Mouse (Mus musculus) kidney, adult 2 months (tissue): ENCODE measurements at regions not wholly inside any gene's neighbourhood (a gene's known extent, or its start where the extent isn't known, plus 50 kb on each side); places are given as distances from the start of the nearest gene placed in this dataset.
"Not testable (repeated sequence)": the region's sequence is repeated elsewhere in the genome, so short reads cannot be mapped to it uniquely, and the experiment has no call there.

Experiments
- DNase-seq: peaks from one replicate; pipeline ENCODE4 v3.0.0; 2021
- H3K27ac ChIP-seq: fragments of 200-500 bp; 2 replicates; pipeline ENCODE4 v1.5.1; 2012; ENCODE audit warnings: low read depth, low read length, control low read depth, inconsistent platforms; ENCODE audit not compliant: insufficient read depth
- H3K27me3 ChIP-seq: fragments of 200-500 bp; replicated peaks from 2 replicates; pipeline ENCODE4 v1.6.1; 2012; ENCODE audit warnings: mild to moderate bottlenecking, moderate library complexity, low read length, inconsistent platforms; ENCODE audit not compliant: control insufficient read depth, insufficient read depth
- H3K36me3 ChIP-seq: fragments of 200-500 bp; 2 replicates; pipeline ENCODE4 v1.6.1; 2012; ENCODE audit warnings: mild to moderate bottlenecking, moderate library complexity, low read length, inconsistent platforms; ENCODE audit not compliant: control insufficient read depth, insufficient read depth
- H3K4me1 ChIP-seq: fragments of 200-500 bp; 2 replicates; pipeline ENCODE4 v1.6.1; 2011; ENCODE audit warnings: low read length; ENCODE audit not compliant: control insufficient read depth, insufficient read depth
- H3K4me3 ChIP-seq: fragments of 200-500 bp; 2 replicates; pipeline ENCODE4 v1.5.1; 2011; ENCODE audit warnings: mild to moderate bottlenecking, low read depth, low read length, control low read depth; ENCODE audit not compliant: insufficient read depth
- CTCF ChIP-seq: fragments of 200-500 bp; conservative IDR thresholded peaks from 2 replicates; pipeline ENCODE4 v1.5.1; 2011; ENCODE audit warnings: low read depth, mild to moderate bottlenecking, control low read depth, low read length, moderate library complexity, mixed read lengths; ENCODE audit not compliant: insufficient read depth, insufficient read length
- POLR2A ChIP-seq: fragments of 200-500 bp; IDR thresholded peaks from one replicate; pipeline ENCODE4 v1.6.1; 2011; ENCODE audit warnings: low read depth, low read length, control low read depth
- WGBS: fragments of 180-500 bp; shearing (Covaris S2); methylation state at CpG from one replicate; pipeline ENCODE4 v1.1.7; 2018; 5-methylcytosine and 5-hydroxymethylcytosine counted together

DNA sequence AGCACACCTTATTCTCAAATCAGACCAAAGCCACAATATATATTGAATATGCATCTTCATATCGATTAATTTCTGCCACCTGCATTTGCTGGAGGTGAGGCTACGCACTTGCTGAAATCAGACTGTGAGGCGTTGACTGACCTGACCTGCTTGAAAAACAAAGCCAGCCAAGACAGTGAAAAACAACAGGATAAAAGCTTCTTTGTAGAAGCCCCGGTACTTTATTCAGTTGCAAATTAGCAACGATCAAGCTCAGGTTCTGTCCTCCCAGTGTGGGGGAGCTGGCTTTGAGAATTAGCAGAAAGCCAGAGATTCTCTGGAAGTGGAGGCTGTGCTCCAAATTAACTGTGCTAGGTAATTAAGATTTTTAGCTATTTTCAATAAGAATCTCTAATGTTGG, 100.6 kb downstream of the Vmn2r79 start:
- no peaks in the 10 kb centered on the region for H3K27me3 ChIP-seq
- H3K4me1 ChIP-seq = no peaks in the 10 kb centered on the region
- H3K36me3 ChIP-seq = no peaks in the 10 kb centered on the region
- no peak for DNase-seq
- TF ChIP-seq POLR2A = no peak
- TF ChIP-seq CTCF = no peak
- 73% methylated on average over 5 of the region's 5 CpGs for WGBS
- H3K4me3 ChIP-seq = no peak overlapping the region
- no peak overlapping the region for H3K27ac ChIP-seq

DNA sequence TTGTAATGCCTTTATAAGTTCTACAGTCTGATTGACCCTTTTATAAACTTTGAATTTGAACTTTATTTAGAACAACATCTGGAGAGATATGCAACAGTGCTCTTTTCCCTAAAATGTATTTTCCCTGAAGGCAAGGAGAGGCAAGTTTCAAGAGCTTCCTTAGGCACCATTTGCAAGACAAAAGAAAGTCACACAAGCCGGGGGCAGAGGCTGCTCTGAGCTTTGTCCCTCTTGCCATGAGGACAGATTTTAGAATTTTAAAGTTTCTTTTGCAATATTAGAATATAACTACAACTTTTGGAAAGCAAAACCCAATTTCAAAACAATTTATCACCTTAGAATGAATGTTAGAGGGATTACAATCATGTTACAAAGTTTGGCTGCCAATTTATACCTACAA, 103.7 kb downstream of the Vmn2r79 start:
- not testable (repeated sequence) for H3K27ac ChIP-seq, H3K27me3 ChIP-seq, H3K36me3 ChIP-seq, H3K4me1 ChIP-seq, H3K4me3 ChIP-seq, DNase-seq
- 39% methylated on average over 1 of the region's 1 CpGs for WGBS

DNA sequence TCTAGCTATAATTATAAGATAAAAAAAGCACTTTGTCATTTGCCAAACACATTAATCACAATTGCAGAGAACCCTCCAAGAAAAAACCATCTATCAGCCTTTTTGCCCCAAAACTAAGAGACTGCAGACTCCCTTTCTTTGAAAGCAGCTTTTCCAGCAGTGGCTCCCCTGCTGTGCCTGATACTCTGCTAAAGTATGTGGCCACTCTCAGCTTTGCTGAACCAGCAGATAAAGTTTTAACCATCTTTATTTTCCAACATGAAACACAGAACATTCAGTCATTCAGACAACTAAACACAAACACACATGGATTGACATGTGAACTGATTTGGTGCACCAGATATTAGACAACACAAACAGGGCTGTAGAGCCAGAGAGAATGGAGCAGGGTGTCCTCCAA, 104.5 kb downstream of the Vmn2r79 start:
- H3K36me3 ChIP-seq, H3K27me3 ChIP-seq, H3K4me1 ChIP-seq, H3K27ac ChIP-seq, DNase-seq, H3K4me3 ChIP-seq: not testable (repeated sequence)

DNA sequence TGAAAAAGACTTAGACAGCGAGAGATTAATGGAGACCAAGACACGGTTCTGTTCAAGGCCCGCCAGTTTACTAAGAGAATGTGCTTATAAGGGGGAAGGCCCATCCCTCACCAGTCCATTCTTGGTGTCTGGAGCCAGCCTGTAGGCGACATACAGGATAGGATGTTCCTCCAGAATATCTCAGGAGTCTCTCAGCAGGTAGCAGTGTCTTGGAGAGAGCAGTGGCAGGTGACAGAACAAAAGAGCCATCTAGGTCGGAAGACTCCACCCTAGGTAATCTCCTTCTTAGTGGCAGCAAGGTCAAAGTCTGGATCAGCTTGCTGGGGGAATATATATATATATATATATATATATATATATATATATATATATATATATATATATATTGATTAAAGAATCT, 105.4 kb downstream of the Vmn2r79 start:
- H3K27me3 ChIP-seq, H3K27ac ChIP-seq, H3K4me3 ChIP-seq, DNase-seq, H3K4me1 ChIP-seq, H3K36me3 ChIP-seq: not testable (repeated sequence)
- WGBS = 81% methylated on average over 5 of the region's 5 CpGs

DNA sequence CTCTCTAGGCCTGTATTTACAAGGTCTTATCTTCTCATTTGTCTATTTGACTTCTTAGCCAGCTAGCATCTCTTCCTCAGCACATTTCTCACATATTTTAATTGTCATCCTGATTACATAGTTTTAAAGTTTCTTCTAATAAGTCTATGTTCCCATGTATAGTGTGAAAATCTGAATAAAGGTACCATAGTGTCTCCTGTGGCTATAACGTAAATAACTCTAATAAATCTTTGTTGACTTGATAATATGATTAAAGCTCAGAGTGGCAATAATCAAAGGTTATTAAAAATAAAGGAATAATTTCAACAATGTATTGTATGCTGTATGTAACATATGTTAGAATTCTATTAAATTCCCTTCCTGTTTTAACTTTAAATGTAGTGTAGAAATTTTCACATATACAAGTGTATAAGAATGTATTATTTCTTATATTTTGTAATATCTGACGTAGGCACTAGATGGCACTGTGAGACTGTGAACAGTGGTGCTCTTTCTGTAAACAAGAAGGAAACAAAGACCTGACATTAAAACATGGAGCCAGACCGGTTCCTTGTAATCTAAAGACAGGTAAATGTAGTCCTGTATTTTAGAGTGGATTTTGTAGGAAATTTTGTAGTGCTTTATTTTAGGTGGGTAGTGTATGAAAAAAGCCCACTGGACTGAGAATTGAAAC, 114.5 kb downstream of the Vmn2r79 start:
- H3K36me3 ChIP-seq = no peaks in the 10 kb centered on the region
- H3K27ac ChIP-seq = no peak overlapping the region
- no peaks in the 10 kb centered on the region for H3K27me3 ChIP-seq
- H3K4me1 ChIP-seq = no peaks in the 10 kb centered on the region
- H3K4me3 ChIP-seq = no peak overlapping the region
- TF ChIP-seq CTCF = no peak
- TF ChIP-seq POLR2A = no peak
- DNase-seq = peak; percentile 55
- 26% methylated on average over 3 of the region's 3 CpGs for WGBS

DNA sequence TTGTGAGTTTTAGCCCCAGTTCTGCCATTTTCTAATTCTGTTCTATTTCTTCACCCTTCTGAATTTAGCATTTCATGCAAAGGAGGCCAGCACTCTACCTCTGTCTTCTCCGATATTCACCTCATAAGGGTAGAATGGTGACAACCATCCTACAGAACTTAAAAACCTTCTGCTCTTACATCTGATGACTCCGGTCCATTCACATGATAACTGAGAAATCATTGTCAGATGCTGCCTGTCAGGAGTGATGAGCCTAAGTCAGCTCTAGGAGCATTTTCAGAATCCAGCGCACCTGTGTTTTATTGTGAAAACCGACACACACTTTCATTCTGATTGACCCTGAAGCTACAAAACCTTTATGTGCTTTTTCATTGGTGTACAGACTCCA, 115.1 kb downstream of the Vmn2r79 start:
- Histone ChIP-seq H3K4me3 (no peak overlapping the region), H3K27ac (no peak overlapping the region), H3K27me3 (no peaks in the 10 kb centered on the region), H3K36me3 (no peaks in the 10 kb centered on the region), H3K4me1 (no peaks in the 10 kb centered on the region)
- DNase-seq = no peak
- TF ChIP-seq CTCF = no peak
- TF ChIP-seq POLR2A = no peak
- 64% methylated on average over 4 of the region's 4 CpGs for WGBS

DNA sequence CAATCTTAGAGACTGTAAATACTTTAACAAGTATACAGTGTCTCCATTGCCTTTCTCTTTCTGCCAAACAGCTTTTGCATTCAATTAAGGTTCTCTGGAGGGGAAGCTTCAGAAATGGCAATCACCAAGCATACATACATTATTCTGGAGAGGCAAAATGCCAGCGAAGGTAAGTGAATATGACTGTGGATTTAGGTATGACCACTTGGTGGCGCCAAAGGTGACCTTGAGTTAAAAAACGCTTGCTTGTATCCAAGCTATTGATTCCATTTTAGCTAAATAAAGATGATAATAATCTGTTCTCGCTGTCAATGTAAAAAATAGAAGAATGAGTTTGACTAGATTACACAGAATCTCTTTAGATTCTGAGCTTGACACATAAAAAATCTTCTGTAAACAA, 117.7 kb downstream of the Vmn2r79 start:
- WGBS = 5% methylated on average over 4 of the region's 4 CpGs
- no peaks in the 10 kb centered on the region for H3K4me1 ChIP-seq
- H3K36me3 ChIP-seq = no peaks in the 10 kb centered on the region
- H3K27me3 ChIP-seq = no peaks in the 10 kb centered on the region
- H3K27ac ChIP-seq = no peak overlapping the region
- H3K4me3 ChIP-seq = no peak overlapping the region
- TF ChIP-seq POLR2A (no peak), CTCF (0 out of 2 replicates have a peak, but pooled peaks have one; percentile 18)
- DNase-seq = peak; percentile 56

DNA sequence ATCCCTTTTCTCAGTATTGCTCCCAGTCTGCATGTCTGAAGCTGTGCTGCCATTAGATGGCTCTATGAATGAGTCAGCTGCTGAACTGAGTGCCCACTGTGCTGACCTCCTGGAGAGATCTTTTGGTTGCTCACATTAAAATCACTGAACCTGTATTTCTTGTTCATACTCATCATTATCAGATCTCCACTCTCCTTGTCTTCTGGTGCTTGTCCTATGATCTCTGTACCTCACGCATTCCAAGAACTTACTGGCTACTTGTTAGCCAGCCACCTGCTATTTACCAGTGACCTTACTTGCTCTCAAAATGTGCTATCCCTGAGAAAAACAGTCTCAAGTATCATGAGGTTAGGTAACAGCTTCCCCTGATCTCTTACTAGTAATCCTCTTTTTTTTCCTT, 123.4 kb upstream of the Nox4 start:
- no peaks in the 10 kb centered on the region for H3K36me3 ChIP-seq
- no peak overlapping the region for H3K27ac ChIP-seq
- H3K27me3 ChIP-seq = no peaks in the 10 kb centered on the region
- peak; percentile 88 for DNase-seq
- WGBS = 54% methylated on average over 1 of the region's 1 CpGs
- no peak overlapping the region for H3K4me3 ChIP-seq
- TF ChIP-seq POLR2A (no peak), CTCF (no peak)
- H3K4me1 ChIP-seq = 0 out of 2 replicates have a peak, but pooled peaks cover 2% of the 10 kb centered on the region
